ENCODE assay signal across 7 mouse cellular contexts in genomic region chr4:139581427-139582051, GRCm38 (mm10). TPM values are rescaled to one million over a fixed set of nuclear protein-coding genes. Genes with fewer than 3 reads are reported as not detected.
A peak's percentile ranks its signal among the peaks of the same experiment; 100 is the strongest.
DNase-seq lines count a peak whose midpoint lies in the region; ATAC-seq and TF ChIP-seq lines count a peak whose summit lies in the region.

No protein-coding gene starts in this region.

- no peak for ATAC-seq in limb, embryonic 15.5 days (ENCODE audit: insufficient number of reproducible peaks, low FRiP score, low TSS enrichment, low read depth)

- peak overlapping the region; percentile 37; the same call in 1 of the 2 replicates for H3K4me3 ChIP-seq in hindbrain, embryonic 10.5 days
- peak overlapping the region; percentile 7; the same call in 1 of the 2 replicates for H3K4me3 ChIP-seq in limb, embryonic 15.5 days
- H3K4me3 ChIP-seq in olfactory bulb, adult 2 months (ENCODE audit: insufficient read depth, low read depth, low read length): peak overlapping the region; percentile 9; the same call in 1 of the 2 replicates

- no peak for TF ChIP-seq POLR2A in olfactory bulb, adult 2 months (IDR thresholded peaks at IDR 0.05; ENCODE audit: insufficient read depth, low read depth, low read length)

- no peak overlapping the region for H3K9ac ChIP-seq in limb, embryonic 15.5 days

- peak; percentile 65 for DNase-seq in adrenal gland, postnatal 10 days
- peak; percentile 52 to 55 for DNase-seq in cerebellum, postnatal 10 days
- no peak for DNase-seq in hindbrain, embryonic 10.5 days (ENCODE audit: low spot score)
- DNase-seq in B cell, adult 2 months: no peak
- no peak for DNase-seq in layer of hippocampus, postnatal 10 days (ENCODE audit: low spot score in 2 of 2)

- peak overlapping the region; percentile 28 for H3K4me2 ChIP-seq in limb, embryonic 15.5 days

- 0 out of 2 replicates have a peak, but pooled peaks cover 6% of the 10 kb centered on the region for H3K27me3 ChIP-seq in hindbrain, embryonic 10.5 days (ENCODE audit: insufficient read depth, poor library complexity, severe bottlenecking)
- no peaks in the 10 kb centered on the region for H3K27me3 ChIP-seq in limb, embryonic 15.5 days

- peaks cover 94% of the 10 kb centered on the region for H3K4me1 ChIP-seq in hindbrain, embryonic 10.5 days (replicated peaks)
- peaks cover 84% of the 10 kb centered on the region for H3K4me1 ChIP-seq in limb, embryonic 15.5 days
- H3K4me1 ChIP-seq in olfactory bulb, adult 2 months (ENCODE audit: control insufficient read depth, insufficient read depth, low read length): peaks cover 73% of the 10 kb centered on the region

- no peaks in the 10 kb centered on the region for H3K9me3 ChIP-seq in hindbrain, embryonic 10.5 days
- no peaks in the 10 kb centered on the region for H3K9me3 ChIP-seq in limb, embryonic 15.5 days

- peak overlapping the region; percentile 92 for H3K27ac ChIP-seq in hindbrain, embryonic 10.5 days
- peak overlapping the region; percentile 83 for H3K27ac ChIP-seq in limb, embryonic 15.5 days
- H3K27ac ChIP-seq in olfactory bulb, adult 2 months (ENCODE audit: insufficient read depth, low read depth, low read length): no peak overlapping the region

- TF ChIP-seq CTCF in olfactory bulb, adult 2 months (IDR thresholded peaks at IDR 0.05; ENCODE audit: insufficient read depth, low read depth, low read length): no peak

- H3K36me3 ChIP-seq in hindbrain, embryonic 10.5 days: no peaks in the 10 kb centered on the region
- no peaks in the 10 kb centered on the region for H3K36me3 ChIP-seq in limb, embryonic 15.5 days

- WGBS in hindbrain, embryonic 10.5 days: 56% methylated on average over 6 of the region's 6 CpGs
- 13% methylated on average over 6 of the region's 6 CpGs for WGBS in limb, embryonic 15.5 days
- WGBS in olfactory bulb, adult 2 months: 17% methylated on average over 6 of the region's 6 CpGs

RNA-seq across cellular contexts. Expression of gene Gm21969, which starts 21.4 kb away (rescaled TPM):
- total RNA-seq in adrenal gland, postnatal 10 days (2021): not detected
- not detected in 2 replicates for polyA plus RNA-seq in hindbrain, embryonic 10.5 days (2016; fragmentation: Nextera tagmentation; extraction: Ambion mirVana)
- polyA plus RNA-seq in limb, embryonic 15.5 days (2015; fragmentation: Nextera tagmentation; extraction: Ambion mirVana): not detected in 2 replicates
- not detected in 2 replicates for polyA plus RNA-seq in olfactory bulb, adult 2 months (2012; ENCODE audit: insufficient read depth, insufficient read length, low replicate concordance, missing spikeins)
- not detected for total RNA-seq in layer of hippocampus, postnatal 10 days (2021)

RNA-seq across cellular contexts. Expression of gene Aldh4a1, which starts 41.1 kb away (rescaled TPM):
- 10 to 100 TPM; 62.7 to 84.6 TPM for total RNA-seq in adrenal gland, postnatal 10 days (2021)
- 22.5 and 26.3 TPM in 2 replicates for polyA plus RNA-seq in hindbrain, embryonic 10.5 days (2016; fragmentation: Nextera tagmentation; extraction: Ambion mirVana)
- polyA plus RNA-seq in limb, embryonic 15.5 days (2015; fragmentation: Nextera tagmentation; extraction: Ambion mirVana): 36.8 and 39.7 TPM in 2 replicates
- not detected in 2 replicates for polyA plus RNA-seq in olfactory bulb, adult 2 months (2012; ENCODE audit: insufficient read depth, insufficient read length, low replicate concordance, missing spikeins)
- 10 to 100 TPM; 20.9 to 21.4 TPM for total RNA-seq in layer of hippocampus, postnatal 10 days (2021)

RNA-seq across cellular contexts. Expression of gene Iffo2, which starts 51.2 kb away (rescaled TPM):
- 10 to 100 TPM; 16.4 to 17.5 TPM for total RNA-seq in adrenal gland, postnatal 10 days (2021)
- 3.6 and 4.6 TPM in 2 replicates for polyA plus RNA-seq in hindbrain, embryonic 10.5 days (2016; fragmentation: Nextera tagmentation; extraction: Ambion mirVana)
- 2.7 and 3.6 TPM in 2 replicates for polyA plus RNA-seq in limb, embryonic 15.5 days (2015; fragmentation: Nextera tagmentation; extraction: Ambion mirVana)
- polyA plus RNA-seq in olfactory bulb, adult 2 months (2012; ENCODE audit: insufficient read depth, insufficient read length, low replicate concordance, missing spikeins): not detected in 2 replicates
- total RNA-seq in layer of hippocampus, postnatal 10 days (2021): 10 to 100 TPM; 20.3 to 21.5 TPM

Comparison
In these comparisons a context has a peak if more than half of its experiments do, and no peak if none do; other contexts are left out.
1. DNase-seq: peak in adrenal gland, postnatal 10 days (single experiment) and cerebellum, postnatal 10 days (2 of 2); none in hindbrain, embryonic 10.5 days (single experiment), B cell, adult 2 months (0 of 2) and layer of hippocampus, postnatal 10 days (0 of 2).
2. Peak in every context shown above with its lines, with median percentiles within 50 percentile points of each other: H3K4me3 ChIP-seq.